Mouse (Mus musculus): ENCODE data around the gene Tox3.

The Tox3 gene

GRCm38 (mm10) chr8:90241461-90241860, 106.7 kb downstream of the Tox3 start:
- no peak for DNase-seq (ENCODE audit: low spot score)

DNA sequence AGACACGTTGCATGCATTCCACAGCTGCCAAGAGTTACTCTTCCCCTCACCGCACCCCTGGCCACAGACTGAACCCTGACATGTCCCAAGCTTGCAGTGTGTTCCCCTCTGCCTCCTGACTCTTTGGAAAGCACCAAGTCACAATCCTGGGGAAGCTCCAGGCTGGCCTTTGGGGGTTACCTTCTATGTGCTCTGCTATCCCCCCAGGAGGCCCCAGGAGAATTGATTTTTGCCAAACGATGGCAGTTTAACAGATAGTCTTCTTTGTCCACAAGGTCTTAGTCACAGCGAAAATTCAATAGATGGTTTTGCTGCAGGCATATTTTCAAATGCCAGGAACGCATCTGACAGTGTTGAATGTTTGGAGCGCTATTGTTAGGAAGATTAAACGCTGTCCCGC, 115.6 kb downstream of the Tox3 start:
- peak; percentile 16 for DNase-seq (ENCODE audit: low spot score)

GRCm38 (mm10) chr8:90224172-90224571, 124.0 kb downstream of the Tox3 start:
- no peak for DNase-seq (ENCODE audit: low spot score)

DNA sequence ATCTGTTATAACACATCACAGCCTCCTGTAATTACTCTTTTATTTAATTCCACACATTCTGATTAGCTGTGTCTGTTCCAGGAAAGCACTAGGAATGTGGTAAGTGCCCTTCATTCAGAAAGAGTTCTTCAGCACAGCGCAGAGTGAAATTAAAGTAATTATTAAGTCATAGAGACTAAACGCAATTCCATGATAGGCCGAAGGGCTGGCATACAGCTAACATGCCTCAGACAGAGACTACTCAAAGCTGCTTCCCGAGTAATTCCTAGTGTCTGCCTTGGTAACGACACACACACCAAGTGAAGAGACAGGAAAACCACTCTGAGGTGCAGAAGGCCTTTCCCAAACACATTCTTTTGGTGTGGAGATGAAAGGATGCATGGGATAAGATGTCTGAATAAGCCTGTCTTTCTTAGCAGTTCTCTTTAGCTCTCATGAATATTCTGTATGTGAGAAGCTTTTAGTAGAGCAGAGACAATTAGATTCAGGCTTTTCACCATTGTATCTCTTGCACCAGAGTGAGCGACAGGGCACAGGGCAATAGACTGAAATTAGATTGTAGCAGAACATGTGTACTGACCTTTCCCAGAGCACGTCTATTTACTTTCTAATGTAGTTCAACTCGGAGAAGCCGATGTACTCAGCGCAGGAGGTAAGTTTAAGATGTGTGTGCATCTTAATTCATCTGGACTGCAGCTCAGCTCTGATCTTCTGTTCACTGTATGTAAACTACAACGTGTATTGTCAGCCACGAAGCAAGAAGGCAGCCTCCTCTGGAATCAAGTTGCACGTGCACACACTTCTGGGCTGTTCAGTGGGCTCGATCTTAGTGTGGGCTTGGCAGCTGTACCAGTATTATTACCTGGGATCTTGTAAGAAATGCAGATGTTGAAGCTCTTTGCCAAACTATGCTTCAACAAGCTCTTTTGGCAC, 138.8 kb downstream of the Tox3 start:
- no peak for DNase-seq (ENCODE audit: low spot score)

Data from retina, embryonic 14.5 days (tissue).